Mouse (Mus musculus): ENCODE measurements around the gene P2ry6.

DNA sequence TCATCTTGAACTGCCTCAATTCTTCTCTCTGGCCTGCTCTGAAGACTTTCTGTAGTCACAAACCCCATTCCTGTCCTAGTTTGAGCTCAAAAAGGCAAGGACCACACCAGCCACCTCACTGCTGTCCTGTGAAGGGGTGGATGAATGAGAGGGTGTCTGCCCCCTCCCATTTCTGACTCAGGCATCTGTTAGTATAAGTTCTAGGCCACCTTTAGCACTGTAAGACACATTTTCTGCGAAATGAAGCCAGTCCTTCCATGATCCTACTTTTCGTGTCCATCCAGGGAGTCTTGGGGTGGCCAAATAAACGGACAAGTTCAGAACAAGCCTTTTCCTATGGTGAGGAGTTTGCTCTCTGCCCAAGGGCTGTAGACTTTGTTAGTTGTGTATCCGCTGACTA, 38.1 kb upstream of the P2ry6 start, which contains the start of gene P2ry2:
- TF ChIP-seq POLR2A (IDR thresholded peaks at IDR 0.05; ENCODE audit: extremely low read depth, insufficient read depth, low read length) (no peak), CTCF (IDR thresholded peaks at IDR 0.05; ENCODE audit: extremely low read depth, insufficient read depth, low read length) (no peak)
